Mouse (Mus musculus) thymus, postnatal 36 days (tissue): ENCODE data around the gene Palm.

ENCODE experiments used
- DNase-seq, 2 experiments: peaks; one replicate each; pipeline ENCODE4 v3.0.0; 2022; ENCODE audit warnings: mixed read lengths in 2 of 2

Palm gene

GRCm38 (mm10) chr10:79832026-79832785 is 38.8 kb downstream of the Palm start:
- peak; percentile 36 to 58 for DNase-seq

DNA sequence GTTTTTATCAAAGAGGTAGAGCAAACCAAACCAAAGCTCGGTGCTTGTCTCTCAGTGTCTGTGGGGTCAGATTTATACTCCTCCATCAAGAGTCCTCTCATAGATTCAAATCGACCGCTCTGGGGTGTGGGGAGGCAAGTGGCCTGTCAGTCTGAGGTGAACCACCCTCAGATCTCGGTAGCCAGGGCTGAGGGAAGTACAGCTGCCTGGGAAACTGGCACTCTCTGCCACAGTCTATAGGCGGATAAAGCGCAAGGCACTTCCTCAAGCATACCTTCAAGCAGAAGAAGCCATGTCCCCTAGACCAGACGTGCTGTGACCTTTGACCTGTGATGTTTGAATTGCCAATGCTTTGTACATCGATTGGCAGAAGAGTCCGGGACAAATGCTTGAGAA is 39.4 kb downstream of the Palm start:
- no peak for DNase-seq

DNA sequence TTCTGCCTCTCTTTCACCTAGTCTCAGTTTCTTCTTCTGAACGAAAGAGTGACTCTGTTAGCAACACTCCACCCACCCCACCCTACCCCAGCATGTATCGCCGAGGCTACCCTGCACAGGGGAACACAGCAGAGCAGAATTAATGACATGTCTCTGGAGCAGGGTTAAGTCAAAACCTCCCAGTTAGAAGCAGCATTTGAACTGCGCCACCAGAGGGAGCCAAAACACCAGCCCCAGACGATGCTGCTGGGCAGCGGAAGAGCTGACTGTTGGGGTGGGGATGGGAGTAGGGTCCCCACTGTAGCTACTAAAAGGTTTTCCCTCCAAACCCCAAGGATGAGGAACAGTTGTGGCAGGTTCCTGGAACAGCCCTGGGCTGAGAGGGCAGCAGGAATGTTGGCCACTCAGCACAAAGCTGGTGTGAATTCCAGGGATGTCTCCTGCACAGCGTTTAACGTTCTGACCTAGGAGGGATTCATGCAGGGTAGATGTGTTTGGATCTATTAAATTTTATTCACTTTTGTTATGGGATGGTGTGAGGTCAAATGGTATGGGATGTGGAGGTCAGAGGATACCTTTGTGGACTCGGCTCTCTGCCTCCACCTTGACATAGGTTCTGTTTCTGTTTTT is 41.5 kb downstream of the Palm start:
- peak; percentile 82 for DNase-seq

DNA sequence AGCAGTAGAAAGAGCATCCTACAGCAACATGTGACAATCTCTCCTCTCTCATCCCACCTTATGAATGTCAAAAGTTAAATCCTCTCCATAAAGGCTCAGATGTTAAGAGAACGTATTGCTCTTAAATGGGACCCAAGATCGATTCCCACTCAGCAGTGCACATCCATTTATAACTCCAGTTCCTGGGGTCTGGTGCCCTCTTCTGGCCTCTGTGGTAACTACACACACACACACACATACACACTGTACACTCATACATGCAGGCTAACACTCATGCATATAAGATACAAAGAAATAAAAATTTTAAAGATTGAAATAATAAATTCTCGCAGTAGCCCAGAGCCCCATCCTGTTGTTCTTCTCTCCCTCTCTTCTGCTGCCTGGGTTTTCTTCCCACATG is 43.5 kb downstream of the Palm start:
- no peak for DNase-seq

DNA sequence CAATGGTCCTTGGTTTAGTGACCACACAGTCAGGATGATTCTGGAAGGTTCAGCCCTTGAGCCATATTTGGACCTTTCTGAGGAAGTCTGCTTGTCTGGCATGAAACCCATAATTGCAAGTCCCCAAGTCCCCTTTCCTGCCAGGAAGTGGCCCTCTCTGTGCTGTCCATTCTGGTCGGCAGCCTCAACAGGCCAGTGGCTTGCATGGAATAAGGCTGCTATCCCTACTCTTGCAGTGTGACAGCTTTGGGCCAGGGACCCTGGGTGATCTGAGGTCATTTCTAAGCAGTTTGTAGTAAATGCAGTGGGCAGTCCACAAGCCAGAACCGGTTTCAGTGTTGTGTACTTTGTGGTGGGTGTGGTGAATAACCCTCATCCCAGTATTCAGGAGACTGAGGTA is 44.8 kb downstream of the Palm start:
- no peak for DNase-seq

DNA sequence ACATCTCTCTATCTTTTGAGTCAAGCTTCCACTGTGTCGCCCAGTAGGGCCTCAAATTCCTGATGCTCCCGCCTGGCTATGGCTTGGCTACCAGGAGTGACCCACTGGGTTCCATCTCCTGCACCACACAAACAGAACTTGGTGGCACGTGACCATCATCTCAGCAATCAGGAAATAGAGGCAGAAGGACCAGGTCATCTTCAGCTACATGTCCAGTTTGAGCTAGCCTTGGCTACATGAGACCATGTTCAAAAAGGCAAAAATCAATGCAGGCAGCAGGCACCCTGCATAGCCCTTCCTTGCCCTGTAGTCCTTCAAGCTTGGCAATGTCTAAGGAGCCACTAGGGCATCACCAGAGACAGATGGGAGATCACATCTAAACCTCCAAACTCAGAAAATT is 46.7 kb downstream of the Palm start:
- DNase-seq, result no peak

DNA sequence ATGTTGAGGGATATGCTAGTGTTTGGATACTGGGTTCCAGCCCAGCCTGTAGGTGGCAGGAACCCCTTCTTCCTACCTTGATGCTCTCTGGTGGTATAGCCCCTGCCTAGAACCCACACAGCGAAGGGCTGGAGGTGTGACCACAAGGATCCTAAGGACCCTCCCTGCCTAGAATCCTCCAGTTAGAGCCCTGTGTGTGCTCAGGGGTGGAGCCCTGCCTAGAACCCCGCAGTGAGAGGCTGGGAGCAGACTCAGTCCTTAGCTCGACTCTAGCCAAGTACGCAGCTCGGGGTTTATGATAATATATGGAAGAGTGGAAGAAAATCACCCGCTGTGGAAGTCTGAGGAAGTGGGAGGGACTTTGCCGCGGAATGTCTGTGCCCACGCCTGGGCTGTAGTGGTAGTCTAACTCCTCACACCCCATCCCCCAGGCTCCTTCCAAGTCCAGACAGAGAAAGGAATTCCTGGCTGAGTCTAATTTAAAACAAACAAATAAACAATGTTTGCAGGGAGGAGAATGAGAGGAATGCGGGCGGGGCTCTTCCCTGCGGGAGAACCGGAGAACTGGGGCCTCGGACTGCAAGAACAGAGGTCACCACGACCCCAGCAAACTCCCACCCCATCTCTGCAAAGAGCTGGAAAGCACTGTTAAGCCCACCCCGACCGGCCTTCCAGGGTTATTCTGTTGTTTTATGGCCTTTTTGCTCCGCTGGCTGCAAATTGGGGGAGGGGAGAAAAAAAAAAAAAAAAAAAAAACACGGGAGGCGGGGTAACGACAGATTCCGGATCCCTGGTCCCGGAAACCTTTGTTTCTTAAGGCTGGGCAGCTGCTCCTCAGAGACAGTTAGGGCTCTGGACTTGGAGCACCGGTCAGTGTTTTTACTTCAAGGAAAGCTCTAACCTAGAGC is 47.5 kb downstream of the Palm start:
- DNase-seq, result peak in 1 of 2 experiments; percentile 58

GRCm38 (mm10) chr10:79842322-79842721 is 49.0 kb downstream of the Palm start:
- no peak for DNase-seq

GRCm38 (mm10) chr10:79843476-79843875 is 50.1 kb downstream of the Palm start:
- DNase-seq, result no peak

DNA sequence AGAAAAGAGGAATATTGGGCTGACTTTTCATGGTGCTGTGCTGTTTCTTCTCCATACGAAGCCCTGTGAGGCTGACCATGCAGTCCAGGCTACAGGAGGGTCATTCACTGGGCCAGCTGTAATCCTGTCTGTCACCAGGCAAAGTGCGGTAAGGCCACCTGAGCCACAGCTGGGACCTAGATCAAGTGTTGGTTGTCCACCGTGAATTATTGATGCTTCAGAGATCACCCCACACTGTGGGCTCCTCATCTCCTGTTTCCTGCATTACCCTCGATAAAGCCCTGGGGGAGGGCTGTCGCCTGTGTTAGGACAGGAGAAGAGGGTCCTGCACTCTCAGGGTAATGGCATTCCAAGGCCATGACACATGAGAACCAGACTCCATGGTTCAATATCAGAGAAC is 53.2 kb downstream of the Palm start:
- no peak for DNase-seq

DNA sequence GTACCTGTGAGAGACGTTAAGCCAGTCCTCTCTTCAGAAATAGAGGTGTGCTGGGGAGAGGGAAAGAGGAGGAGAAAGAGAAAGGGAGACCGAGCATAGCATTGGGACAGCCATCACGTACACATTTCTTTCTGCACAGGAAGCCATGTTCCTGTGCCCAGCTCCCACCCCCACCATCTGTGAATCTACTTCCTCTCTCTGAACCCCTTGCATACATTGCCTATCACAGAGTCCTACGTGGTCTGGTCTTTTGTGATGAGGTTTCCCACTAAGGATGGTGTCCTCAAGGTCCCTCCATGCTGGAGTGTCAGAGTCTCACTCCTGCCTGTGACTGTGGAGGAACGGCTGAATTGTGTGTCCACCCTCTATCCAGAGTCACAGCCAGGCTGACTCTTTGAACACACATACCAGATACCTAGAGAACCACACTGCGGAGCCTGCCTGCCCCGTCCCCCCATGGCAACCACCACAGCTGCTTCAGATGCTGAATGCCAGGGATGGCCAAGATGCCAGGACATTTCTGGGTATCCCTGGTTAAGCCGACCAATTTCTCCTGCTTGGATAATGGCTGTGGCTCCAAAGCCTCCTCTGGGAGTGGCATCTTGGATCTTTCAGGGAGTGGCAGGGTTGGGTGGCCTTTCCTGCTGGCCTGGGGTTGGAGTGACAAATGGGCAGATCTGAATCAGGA is 56.7 kb downstream of the Palm start:
- DNase-seq, result peak; percentile 52 to 62

DNA sequence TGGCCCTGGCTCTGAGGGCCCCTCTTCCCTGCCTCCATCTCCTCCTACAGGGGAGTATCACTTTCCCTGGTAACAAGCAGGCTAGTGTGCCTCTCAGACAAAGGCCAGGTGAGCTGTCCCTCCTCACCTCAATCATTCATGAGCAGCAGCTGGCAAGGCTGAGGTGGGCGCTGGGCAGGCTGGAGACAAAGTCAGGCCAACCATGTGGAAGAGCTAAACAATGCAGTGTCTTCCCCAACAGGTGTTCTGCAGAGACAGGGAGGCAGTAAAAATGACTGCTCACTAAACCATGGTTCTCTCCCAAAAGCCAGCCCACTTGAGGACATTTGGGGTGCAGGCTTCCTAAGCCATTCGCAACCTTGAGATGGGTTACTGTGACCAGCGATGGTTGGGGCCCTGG is 58.3 kb downstream of the Palm start:
- DNase-seq, result no peak

- DNase-seq, result peak in 1 of 2 experiments; percentile 46
Observed at GRCm38 (mm10) chr10:79852107-79852789, 58.9 kb downstream of the Palm start.

DNA sequence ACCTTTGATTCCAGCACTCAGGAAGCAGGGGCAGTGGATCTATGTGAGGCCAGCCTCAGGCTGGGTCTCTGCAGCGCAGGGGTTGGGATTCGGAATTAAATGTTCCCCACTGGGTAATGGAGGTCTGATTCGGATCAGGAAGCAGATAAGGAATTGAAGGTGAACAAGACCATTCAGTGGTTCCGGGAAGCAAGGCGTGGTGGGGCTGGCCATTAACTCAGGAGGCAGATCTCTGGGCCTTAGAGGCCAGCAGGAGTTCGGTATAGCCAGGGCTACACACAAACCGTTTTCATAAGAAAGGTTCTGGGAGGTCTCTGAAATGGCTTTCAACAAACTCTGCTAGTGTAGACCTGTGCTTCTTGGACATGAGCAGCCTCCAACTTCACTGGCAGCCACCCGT is 59.5 kb downstream of the Palm start:
- peak in 1 of 2 experiments; percentile 25 for DNase-seq

- peak; percentile 62 to 77 for DNase-seq
Observed at GRCm38 (mm10) chr10:79853392-79853791, 60.0 kb downstream of the Palm start.

GRCm38 (mm10) chr10:79853860-79854795 is 60.8 kb downstream of the Palm start, which contains the start of gene Ptbp1:
TSS of gene Ptbp1 (plus strand) at chr10:79854427.
- DNase-seq, result peak; percentile 99

DNA sequence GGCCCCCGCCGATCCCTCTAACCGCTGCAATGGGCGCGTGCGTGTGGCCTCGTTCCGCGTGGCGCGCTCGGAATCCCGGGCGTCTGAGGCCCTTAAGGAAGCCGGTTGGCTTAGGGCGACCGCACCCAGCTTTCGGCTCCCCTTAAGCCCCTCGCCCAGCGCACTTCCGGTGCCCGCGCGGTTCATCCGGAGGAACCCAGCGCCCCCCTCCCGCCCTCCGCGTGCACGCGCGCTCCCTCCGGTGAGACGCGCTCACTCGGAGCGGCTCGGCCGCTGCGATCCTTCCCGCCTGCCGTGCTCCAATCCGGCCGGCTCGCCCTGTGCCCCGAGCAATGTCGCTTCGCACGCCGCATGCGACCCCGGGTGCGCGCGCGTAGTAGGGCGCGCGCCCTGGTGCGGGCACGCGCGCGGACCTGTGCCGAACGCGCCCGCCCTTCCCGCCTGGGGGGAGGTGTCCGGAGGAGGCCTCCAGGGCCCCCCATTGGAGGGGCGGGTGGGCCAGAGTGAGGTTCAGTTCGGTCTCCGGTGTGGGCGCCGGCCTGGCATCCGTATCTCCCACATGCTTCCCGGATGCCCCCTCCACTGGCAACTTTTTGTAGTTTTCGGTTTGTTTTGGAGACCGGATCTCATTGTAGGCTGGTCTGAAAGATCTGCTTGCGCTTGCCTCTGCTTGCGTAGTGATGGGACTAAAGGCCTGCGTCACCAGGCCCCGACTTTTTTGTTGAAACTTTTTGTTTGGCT is 61.6 kb downstream of the Palm start:
- peak; percentile 83 to 88 for DNase-seq

DNA sequence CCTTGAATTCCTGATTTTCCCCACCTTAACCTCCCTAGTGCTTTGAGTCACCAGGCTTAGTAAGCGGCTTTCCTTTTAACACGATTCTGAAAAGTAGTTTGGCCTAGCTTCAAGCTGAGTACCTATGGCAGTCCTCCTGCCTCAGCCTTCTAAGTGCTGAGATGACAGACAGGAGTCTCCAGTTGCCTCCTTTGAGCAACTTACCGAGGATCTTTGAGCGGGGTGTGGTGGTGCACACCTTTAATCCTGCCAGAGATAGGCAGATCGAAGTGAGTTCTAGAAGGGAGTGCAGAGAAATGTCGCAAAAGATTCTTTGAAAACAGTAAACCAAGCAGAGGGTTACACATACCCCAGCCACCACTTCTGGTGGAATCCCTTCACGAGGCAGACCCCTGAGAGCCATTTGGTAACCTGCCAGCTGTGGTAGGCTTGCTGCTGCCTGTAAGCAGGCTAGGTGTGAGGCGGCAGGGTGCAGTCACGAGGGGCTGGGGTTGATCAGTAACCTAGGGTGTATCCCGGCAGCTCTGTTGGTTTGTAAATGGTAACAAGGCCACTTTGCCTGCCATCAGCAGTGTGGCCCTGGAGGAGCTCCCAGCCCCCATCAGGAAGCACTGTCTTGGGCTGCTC is 62.3 kb downstream of the Palm start:
- DNase-seq, result peak in 1 of 2 experiments; percentile 49

DNA sequence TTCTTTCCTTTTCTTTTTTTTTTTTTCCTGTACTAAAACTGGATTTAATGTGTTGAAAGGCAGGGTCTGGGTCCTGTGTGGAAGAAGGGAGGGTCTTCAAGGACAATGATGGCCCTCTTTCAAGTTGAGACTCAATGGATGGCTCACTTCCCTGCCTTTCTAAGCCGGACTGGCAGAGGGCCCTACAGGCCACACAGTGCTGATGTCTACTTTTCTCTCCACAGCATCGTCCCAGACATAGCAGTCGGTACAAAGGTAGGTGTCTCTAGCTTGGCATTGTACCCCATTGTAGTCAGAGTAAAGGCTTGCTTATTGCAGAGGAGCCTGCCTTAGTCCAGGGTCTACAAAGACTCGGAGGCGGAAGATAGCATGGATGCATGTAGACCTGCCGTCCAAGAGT is 62.9 kb downstream of the Palm start:
- no peak for DNase-seq
